Mouse (Mus musculus) ES-E14 (cell line): Measurements from ENCODE around the gene Lmtk3.

Source experiments
- CHD2 ChIP-seq: IDR thresholded peaks from 2 replicates; pipeline ENCODE4 v1.6.1; 2014; ENCODE audit warnings: mild to moderate bottlenecking, low read depth, low read length, inconsistent platforms
- HCFC1 ChIP-seq: IDR thresholded peaks from 2 replicates; pipeline ENCODE4 v1.6.1; 2012; ENCODE audit warnings: low read length, inconsistent platforms, borderline replicate concordance; ENCODE audit not compliant: insufficient read depth
- MAFK ChIP-seq: IDR thresholded peaks from 2 replicates; pipeline ENCODE4 v1.6.1; 2014; ENCODE audit warnings: mild to moderate bottlenecking, low read depth, low read length, inconsistent platforms; ENCODE audit not compliant: insufficient read depth
- ZC3H11A ChIP-seq: IDR thresholded peaks from 2 replicates; pipeline ENCODE4 v1.6.1; 2012; ENCODE audit warnings: low read depth, mild to moderate bottlenecking, inconsistent platforms, low read length, borderline replicate concordance
- ZNF384 ChIP-seq: IDR thresholded peaks from 2 replicates; pipeline ENCODE4 v1.6.1; 2012; ENCODE audit warnings: low read depth, low read length, inconsistent platforms

DNA sequence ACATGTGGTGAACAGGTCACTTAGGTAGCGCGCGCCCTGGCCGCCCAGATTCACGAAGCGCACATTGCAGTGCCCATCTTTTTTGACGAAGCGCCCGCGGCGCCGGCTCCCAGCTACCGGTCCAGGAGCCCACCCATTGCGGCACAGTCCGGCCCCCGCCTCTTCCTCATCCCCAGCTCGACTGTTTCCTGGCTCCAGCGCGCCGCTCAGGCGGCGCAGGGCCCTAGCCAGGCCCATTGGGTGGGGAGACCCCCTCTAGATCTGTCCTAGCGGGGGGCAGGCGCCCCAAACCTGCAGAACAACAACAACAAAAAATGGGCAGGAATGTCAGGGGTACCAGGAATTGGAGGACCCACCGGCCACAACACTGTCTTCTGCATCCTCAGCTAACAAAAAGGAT lies 36.3 kb downstream of the Lmtk3 start:
- TF ChIP-seq CHD2 (no peak), ZC3H11A (no peak), ZNF384 (no peak), HCFC1 (no peak), MAFK (no peak)
